Mouse (Mus musculus): ENCODE results near the gene Dppa3. TPM values are rescaled to one million over a fixed set of nuclear protein-coding genes. Genes with fewer than 3 reads are reported as not detected.

Dppa3 gene
- polyA plus RNA-seq, 2 experiments, result 0.10 TPM; not detected in 1

GRCm38 (mm10) chr6:122657630-122658029, 31.4 kb downstream of the Dppa3 start:
- no peaks in the 10 kb centered on the region for H3K27me3 ChIP-seq (ENCODE audit: control insufficient read depth, insufficient read depth, low read length)
- no peaks in the 10 kb centered on the region for H3K4me1 ChIP-seq (ENCODE audit: control insufficient read depth, insufficient read depth, low read length)
- WGBS, result 78% methylated on average over 5 of the region's 5 CpGs
- no peaks in the 10 kb centered on the region for H3K9me3 ChIP-seq (ENCODE audit: control insufficient read depth, low read length)
- H3K9ac ChIP-seq (ENCODE audit: low read depth, low read length, severe bottlenecking), result no peak overlapping the region
- TF ChIP-seq POLR2A (IDR thresholded peaks at IDR 0.05; ENCODE audit: borderline replicate concordance, extremely low read depth, insufficient read depth, insufficient read length), result no peak
- DNase-seq (ENCODE audit: low spot score) (no peak), ATAC-seq (ENCODE audit: low FRiP score, low read depth) (no peak)
- H3K4me3 ChIP-seq (replicated peaks; ENCODE audit: low read length), result no peak overlapping the region
- no peaks in the 10 kb centered on the region for H3K36me3 ChIP-seq (ENCODE audit: control insufficient read depth, insufficient read depth, low read length)
- H3K27ac ChIP-seq (replicated peaks; ENCODE audit: low read depth, low read length), result no peak overlapping the region
- no peak overlapping the region for H3K4me2 ChIP-seq (replicated peaks; ENCODE audit: low read depth, low read length, severe bottlenecking)

- peak; percentile 85 for DNase-seq (ENCODE audit: low spot score)
- no peak for ATAC-seq (ENCODE audit: low FRiP score, low read depth)
- Histone ChIP-seq H3K27me3 (ENCODE audit: control insufficient read depth, insufficient read depth, low read length) (peaks cover 9% of the 10 kb centered on the region; the same call in 1 of the 2 replicates), H3K36me3 (ENCODE audit: control insufficient read depth, insufficient read depth, low read length) (no peaks in the 10 kb centered on the region), H3K4me3 (replicated peaks; ENCODE audit: low read length) (no peak overlapping the region), H3K27ac (replicated peaks; ENCODE audit: low read depth, low read length) (no peak overlapping the region), H3K9me3 (ENCODE audit: control insufficient read depth, low read length) (no peaks in the 10 kb centered on the region), H3K9ac (ENCODE audit: low read depth, low read length, severe bottlenecking) (no peak overlapping the region), H3K4me2 (replicated peaks; ENCODE audit: low read depth, low read length, severe bottlenecking) (no peak overlapping the region), H3K4me1 (ENCODE audit: control insufficient read depth, insufficient read depth, low read length) (no peaks in the 10 kb centered on the region)
- WGBS, result 13% methylated on average over 7 of the region's 7 CpGs
- TF ChIP-seq POLR2A (IDR thresholded peaks at IDR 0.05; ENCODE audit: borderline replicate concordance, extremely low read depth, insufficient read depth, insufficient read length), result no peak
These were observed 33.4 kb downstream of the Dppa3 start for GRCm38 (mm10) chr6:122659567-122659966.

- ATAC-seq (ENCODE audit: low FRiP score, low read depth) (no peak), DNase-seq (ENCODE audit: low spot score) (peak; percentile 41)
- H3K4me3 ChIP-seq (replicated peaks; ENCODE audit: low read length), result no peak overlapping the region
- no peak for TF ChIP-seq POLR2A (IDR thresholded peaks at IDR 0.05; ENCODE audit: borderline replicate concordance, extremely low read depth, insufficient read depth, insufficient read length)
- H3K9ac ChIP-seq (ENCODE audit: low read depth, low read length, severe bottlenecking), result no peak overlapping the region
- no peak overlapping the region for H3K27ac ChIP-seq (replicated peaks; ENCODE audit: low read depth, low read length)
- no peaks in the 10 kb centered on the region for H3K9me3 ChIP-seq (ENCODE audit: control insufficient read depth, low read length)
- H3K36me3 ChIP-seq (ENCODE audit: control insufficient read depth, insufficient read depth, low read length), result no peaks in the 10 kb centered on the region
- no peak overlapping the region for H3K4me2 ChIP-seq (replicated peaks; ENCODE audit: low read depth, low read length, severe bottlenecking)
- peaks cover 9% of the 10 kb centered on the region; the same call in 1 of the 2 replicates for H3K27me3 ChIP-seq (ENCODE audit: control insufficient read depth, insufficient read depth, low read length)
- 40% methylated on average over 8 of the region's 8 CpGs for WGBS
- no peaks in the 10 kb centered on the region for H3K4me1 ChIP-seq (ENCODE audit: control insufficient read depth, insufficient read depth, low read length)
These were observed 34.6 kb downstream of the Dppa3 start for GRCm38 (mm10) chr6:122660601-122661379.

- Histone ChIP-seq H3K27ac (replicated peaks; ENCODE audit: low read depth, low read length) (no peak overlapping the region), H3K4me2 (replicated peaks; ENCODE audit: low read depth, low read length, severe bottlenecking) (no peak overlapping the region), H3K4me1 (ENCODE audit: control insufficient read depth, insufficient read depth, low read length) (no peaks in the 10 kb centered on the region), H3K9ac (ENCODE audit: low read depth, low read length, severe bottlenecking) (no peak overlapping the region), H3K9me3 (ENCODE audit: control insufficient read depth, low read length) (no peaks in the 10 kb centered on the region), H3K36me3 (ENCODE audit: control insufficient read depth, insufficient read depth, low read length) (no peaks in the 10 kb centered on the region), H3K27me3 (ENCODE audit: control insufficient read depth, insufficient read depth, low read length) (peaks cover 9% of the 10 kb centered on the region; the same call in 1 of the 2 replicates), H3K4me3 (replicated peaks; ENCODE audit: low read length) (no peak overlapping the region)
- 32% methylated on average over 22 of the region's 22 CpGs for WGBS
- DNase-seq (ENCODE audit: low spot score) (no peak), ATAC-seq (ENCODE audit: low FRiP score, low read depth) (no peak)
- TF ChIP-seq POLR2A (IDR thresholded peaks at IDR 0.05; ENCODE audit: borderline replicate concordance, extremely low read depth, insufficient read depth, insufficient read length), result no peak
These were observed 36.5 kb downstream of the Dppa3 start for GRCm38 (mm10) chr6:122662551-122663264.

- H3K4me3 ChIP-seq (replicated peaks; ENCODE audit: low read length), result no peak overlapping the region
- peaks cover 9% of the 10 kb centered on the region; the same call in 1 of the 2 replicates for H3K27me3 ChIP-seq (ENCODE audit: control insufficient read depth, insufficient read depth, low read length)
- ATAC-seq (ENCODE audit: low FRiP score, low read depth) (no peak), DNase-seq (ENCODE audit: low spot score) (no peak)
- no peak overlapping the region for H3K4me2 ChIP-seq (replicated peaks; ENCODE audit: low read depth, low read length, severe bottlenecking)
- H3K4me1 ChIP-seq (ENCODE audit: control insufficient read depth, insufficient read depth, low read length), result no peaks in the 10 kb centered on the region
- no peaks in the 10 kb centered on the region for H3K36me3 ChIP-seq (ENCODE audit: control insufficient read depth, insufficient read depth, low read length)
- no peak for TF ChIP-seq POLR2A (IDR thresholded peaks at IDR 0.05; ENCODE audit: borderline replicate concordance, extremely low read depth, insufficient read depth, insufficient read length)
- no peaks in the 10 kb centered on the region for H3K9me3 ChIP-seq (ENCODE audit: control insufficient read depth, low read length)
- H3K9ac ChIP-seq (ENCODE audit: low read depth, low read length, severe bottlenecking), result no peak overlapping the region
- no peak overlapping the region for H3K27ac ChIP-seq (replicated peaks; ENCODE audit: low read depth, low read length)
- WGBS, result 37% methylated on average over 14 of the region's 14 CpGs
These were observed 37.5 kb downstream of the Dppa3 start for GRCm38 (mm10) chr6:122663596-122664206.
